ENCODE assay signal across 19 mouse cellular contexts in genomic region chr12:13114341-13114740, GRCm38 (mm10).
DNase-seq lines count a peak whose midpoint lies in the region; ATAC-seq lines count a peak whose summit lies in the region.
"Had no signal": no experiment of that assay in that cellular context is flagged by ENCODE, and none has a peak within 500 bp of the region (broad histone marks: within the 10 kb centered on the region; RNA-seq: fewer than 3 reads in every experiment).

No protein-coding gene starts in this region.

- H3K4me3 ChIP-seq in heart, embryonic 15.5 days: no peak overlapping the region
- H3K4me3 ChIP-seq in lung, embryonic 16.5 days (ENCODE audit: low read length): no peak overlapping the region
- H3K4me3 ChIP-seq: embryonic facial prominence, embryonic 12.5 days; forebrain, embryonic 13.5 days; hindbrain, embryonic 15.5 days had no signal

- no peaks in the 10 kb centered on the region for H3K9me3 ChIP-seq in heart, embryonic 15.5 days (replicated peaks)
- H3K9me3 ChIP-seq in lung, embryonic 16.5 days (ENCODE audit: control insufficient read depth, low read length): no peaks in the 10 kb centered on the region
- H3K9me3 ChIP-seq: embryonic facial prominence, embryonic 12.5 days; forebrain, embryonic 13.5 days; hindbrain, embryonic 15.5 days had no signal

- peak overlapping the region; percentile 35; the same call in 1 of the 2 replicates for H3K27ac ChIP-seq in heart, embryonic 15.5 days
- no peak overlapping the region for H3K27ac ChIP-seq in lung, embryonic 16.5 days (ENCODE audit: low read length)
- H3K27ac ChIP-seq: embryonic facial prominence, embryonic 12.5 days; forebrain, embryonic 13.5 days; hindbrain, embryonic 15.5 days had no signal

- peak; percentile 29; the same call in 1 of the 2 replicates for ATAC-seq in heart, embryonic 15.5 days (replicated peaks; ENCODE audit: insufficient number of reproducible peaks, insufficient read depth, low FRiP score, low read depth)
- peak; percentile 42; the same call in 1 of the 2 replicates for ATAC-seq in lung, embryonic 16.5 days (ENCODE audit: low read depth)
- ATAC-seq: forebrain, embryonic 13.5 days; forebrain, postnatal 0 days had no signal

- H3K9ac ChIP-seq in heart, embryonic 15.5 days: no peak overlapping the region
- no peak overlapping the region for H3K9ac ChIP-seq in lung, embryonic 16.5 days (ENCODE audit: low read length)
- H3K9ac ChIP-seq: embryonic facial prominence, embryonic 12.5 days; forebrain, embryonic 13.5 days; forebrain, postnatal 0 days; hindbrain, embryonic 15.5 days had no signal

- 30% methylated on average over 4 of the region's 4 CpGs for WGBS in heart, embryonic 15.5 days
- 36% methylated on average over 4 of the region's 4 CpGs for WGBS in lung, embryonic 16.5 days

- no peaks in the 10 kb centered on the region for H3K36me3 ChIP-seq in heart, embryonic 15.5 days
- H3K36me3 ChIP-seq in lung, embryonic 16.5 days (ENCODE audit: control insufficient read depth, insufficient read depth, low read length): no peaks in the 10 kb centered on the region
- H3K36me3 ChIP-seq: embryonic facial prominence, embryonic 12.5 days; hindbrain, embryonic 15.5 days had no signal

- H3K4me2 ChIP-seq in heart, embryonic 15.5 days: no peak overlapping the region
- no peak overlapping the region for H3K4me2 ChIP-seq in lung, embryonic 16.5 days (ENCODE audit: low read depth, low read length)
- H3K4me2 ChIP-seq: embryonic facial prominence, embryonic 12.5 days; forebrain, embryonic 13.5 days; hindbrain, embryonic 15.5 days had no signal

- H3K27me3 ChIP-seq in heart, embryonic 15.5 days: no peaks in the 10 kb centered on the region
- no peaks in the 10 kb centered on the region for H3K27me3 ChIP-seq in lung, embryonic 16.5 days (ENCODE audit: control insufficient read depth, insufficient read depth, low read depth, low read length)
- H3K27me3 ChIP-seq: CH12.LX; embryonic facial prominence, embryonic 12.5 days; forebrain, embryonic 13.5 days; hindbrain, embryonic 15.5 days had no signal

- no peak for DNase-seq in heart, adult 8-10 months (ENCODE audit: low spot score)
- DNase-seq in lung, postnatal 25 days (ENCODE audit: low spot score): no peak
- DNase-seq in Muller cell, postnatal 12 days (ENCODE audit: inconsistent ontology term): peak; percentile 88
- DNase-seq in layer of hippocampus, adult 8-10 months (ENCODE audit: low spot score in 2 of 2): no peak
- DNase-seq in adrenal gland, adult 2 months: no peak
- DNase-seq: adrenal gland, postnatal 10 days; cerebellum, adult 11 months; cerebellum, adult 8-10 months; cerebellum, postnatal 14 days; embryo, embryonic 11 days; forebrain, postnatal 0 days; gastrocnemius, postnatal 14 days; heart, postnatal 36 days had no signal

- H3K4me1 ChIP-seq in heart, embryonic 15.5 days (replicated peaks): peaks cover 18% of the 10 kb centered on the region
- H3K4me1 ChIP-seq in lung, embryonic 16.5 days (replicated peaks; ENCODE audit: control insufficient read depth, insufficient read depth, low read length): peaks cover 8% of the 10 kb centered on the region
- H3K4me1 ChIP-seq: forebrain, embryonic 13.5 days; hindbrain, embryonic 15.5 days had no signal
